Mouse (Mus musculus): Measurements from ENCODE around the gene Guk1.

The Guk1 gene

DNA sequence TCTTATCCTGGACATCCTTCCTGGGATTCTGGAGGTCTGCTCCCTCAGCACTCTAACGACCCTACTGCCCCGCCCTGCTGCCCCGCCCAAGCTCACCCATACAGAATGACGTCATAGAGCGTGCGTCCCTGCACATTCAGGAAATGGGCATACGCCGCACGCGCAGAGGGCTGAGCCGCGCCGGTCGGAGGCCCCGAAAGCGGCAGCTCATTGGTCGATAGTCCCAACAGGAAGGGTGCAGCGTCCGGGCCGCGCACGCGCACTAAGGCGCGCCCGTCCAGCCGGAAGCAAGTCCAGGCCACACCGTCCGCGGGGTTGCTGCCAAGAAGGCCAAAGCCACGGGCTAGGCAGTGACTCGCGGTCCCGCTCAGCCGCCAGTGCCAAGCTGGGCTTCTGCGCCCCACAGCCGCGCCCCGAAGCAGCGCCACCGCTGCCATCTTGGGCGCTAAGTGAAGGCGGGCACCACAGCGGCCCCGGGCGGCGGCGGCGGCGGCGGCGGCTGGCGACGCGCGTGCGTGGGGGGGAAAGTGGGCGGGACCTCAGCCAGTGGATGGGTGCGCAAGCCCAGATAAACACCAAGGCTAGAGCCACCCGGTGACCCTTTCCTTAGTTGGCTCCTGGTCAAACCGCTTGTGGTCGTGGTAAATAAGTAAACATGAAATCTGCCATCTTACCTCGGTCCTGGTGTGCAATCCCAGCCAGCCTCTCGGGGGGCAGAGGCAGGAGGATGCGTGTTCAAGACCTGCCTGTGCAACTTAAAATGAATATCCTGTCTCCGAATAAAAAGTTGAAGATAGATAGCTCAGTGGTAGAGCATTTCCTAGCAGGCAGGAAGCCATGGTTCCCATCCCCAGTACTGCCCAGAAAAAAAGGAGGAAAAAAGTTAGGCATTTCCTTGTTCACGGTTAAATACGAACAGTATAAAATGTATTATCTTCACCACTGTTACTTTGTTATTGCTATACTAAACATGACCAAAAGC is 28.5 kb downstream of the Guk1 start, which contains the start of gene Iba57:
Iba57 (minus strand) TSS at position 485 of the 982 bp plus-strand sequence.
- DNase-seq (ENCODE audit: low spot score), result peak; percentile 98

DNA sequence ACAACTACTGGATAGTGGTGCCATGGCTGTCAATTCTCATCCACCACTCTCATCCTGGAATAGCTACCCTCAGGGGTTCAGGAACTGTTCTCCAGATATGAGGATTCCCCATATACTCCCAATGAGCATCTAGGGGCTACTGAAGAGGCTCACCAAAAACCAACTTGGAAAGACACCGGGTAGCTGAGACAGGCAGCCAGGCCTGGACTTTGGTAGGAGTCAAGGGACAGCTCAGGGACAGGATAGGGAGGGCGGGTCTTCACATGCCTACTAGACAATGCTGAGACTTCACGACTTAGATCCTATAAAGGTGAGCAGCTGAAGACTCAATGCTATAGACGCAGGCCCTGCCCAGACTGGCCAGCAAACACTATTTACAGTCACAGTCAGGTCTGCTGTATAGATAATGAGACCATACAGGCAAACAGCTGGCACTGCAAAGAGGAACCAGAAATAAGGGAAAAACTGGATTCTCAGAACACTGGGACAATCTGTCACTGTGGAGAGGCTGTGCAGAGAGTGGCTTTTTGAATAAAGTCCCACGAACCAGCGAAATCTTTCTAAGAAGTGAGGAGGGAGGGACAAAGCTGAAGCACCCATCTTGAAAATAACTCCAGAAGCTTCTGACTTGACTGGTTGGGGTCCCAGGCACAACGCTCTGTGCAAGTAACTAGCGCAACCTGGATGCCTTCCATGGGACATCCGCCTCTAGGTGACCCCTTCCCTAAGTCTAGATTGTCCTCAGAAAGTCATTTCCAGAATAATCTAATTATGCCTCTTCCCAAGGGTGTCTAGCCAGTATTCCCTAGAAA is 29.4 kb downstream of the Guk1 start:
- DNase-seq (ENCODE audit: low spot score), result no peak

GRCm38 (mm10) chr11:59161398-59161797 is 30.6 kb downstream of the Guk1 start:
- DNase-seq (ENCODE audit: low spot score), result no peak

GRCm38 (mm10) chr11:59159558-59159957 is 32.5 kb downstream of the Guk1 start:
- no peak for DNase-seq (ENCODE audit: low spot score)

- no peak for DNase-seq (ENCODE audit: low spot score)
These were observed 32.9 kb downstream of the Guk1 start for GRCm38 (mm10) chr11:59159099-59159498.

- no peak for DNase-seq (ENCODE audit: low spot score)
These were observed 36.1 kb downstream of the Guk1 start for GRCm38 (mm10) chr11:59155900-59156299.

DNA sequence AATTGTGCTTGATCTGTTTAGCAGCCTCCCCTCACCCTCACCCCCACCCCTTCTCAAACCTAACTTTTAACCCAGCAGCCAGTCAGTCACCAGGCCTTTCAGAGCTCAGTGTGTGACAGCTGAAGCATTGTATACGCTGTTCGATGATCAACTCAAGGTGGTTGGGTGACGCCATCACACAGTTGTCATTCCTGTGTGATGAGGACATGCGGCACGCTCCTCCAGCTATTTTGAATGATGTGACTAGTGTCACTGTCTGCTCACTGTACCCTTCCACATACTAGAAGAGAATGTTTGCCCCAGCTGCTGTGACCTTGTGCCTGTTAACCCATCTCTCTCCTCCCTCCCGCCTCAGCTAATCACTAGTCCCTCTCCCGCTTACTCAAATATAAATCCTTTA is 37.8 kb downstream of the Guk1 start:
- no peak for DNase-seq (ENCODE audit: low spot score)

DNA sequence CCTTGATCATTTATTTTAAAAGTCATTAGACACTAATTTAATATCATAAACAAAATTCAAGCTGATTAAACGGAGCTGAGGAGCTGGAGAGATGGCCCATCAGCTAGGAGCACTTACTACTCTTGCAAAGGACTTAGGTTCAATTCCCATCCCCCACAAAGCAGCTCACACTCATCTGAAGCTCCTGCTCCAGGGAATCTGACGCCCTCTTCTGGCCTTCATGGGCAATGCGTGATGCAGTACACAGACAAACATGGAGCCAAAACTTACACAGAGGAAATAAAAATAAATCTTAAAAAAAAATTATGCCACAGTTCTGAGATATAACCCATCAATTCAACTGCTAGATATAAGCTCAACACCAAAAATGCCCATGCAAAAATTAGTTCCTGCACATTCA is 40.3 kb downstream of the Guk1 start:
- DNase-seq (ENCODE audit: low spot score), result peak; percentile 28

- DNase-seq (ENCODE audit: low spot score), result no peak
These were observed 42.7 kb downstream of the Guk1 start for GRCm38 (mm10) chr11:59149302-59149701.

GRCm38 (mm10) chr11:59142962-59143361 is 49.0 kb downstream of the Guk1 start:
- DNase-seq (ENCODE audit: low spot score), result no peak

DNA sequence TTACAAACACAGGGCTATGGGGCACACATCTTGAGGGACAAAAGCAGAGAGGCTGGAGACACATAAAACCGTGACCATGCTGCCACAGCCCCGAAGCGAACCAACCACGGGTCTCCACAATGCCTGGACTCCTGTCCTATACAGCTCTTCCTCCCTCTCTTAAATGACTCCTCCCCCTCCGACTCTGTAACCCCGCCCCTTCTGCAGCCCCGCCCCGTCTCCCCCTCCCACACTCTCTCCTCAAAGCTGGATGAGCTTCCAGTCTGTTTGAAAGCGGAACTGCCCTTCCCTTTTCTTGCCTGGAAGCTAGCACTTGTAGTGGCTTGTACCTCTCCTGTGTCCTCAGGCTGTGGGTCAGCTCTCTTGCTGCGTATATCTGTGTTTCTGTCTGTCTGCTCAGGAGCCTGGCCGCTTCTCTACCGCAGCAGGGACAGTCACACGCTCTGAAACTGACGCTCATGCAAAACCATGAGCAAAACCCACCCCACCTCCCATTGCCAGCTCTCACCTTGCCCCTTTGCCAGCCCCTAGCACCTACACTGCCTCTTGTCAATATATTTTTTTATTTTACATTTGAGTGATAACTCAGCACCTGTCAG is 50.1 kb downstream of the Guk1 start:
- peak; percentile 65 for DNase-seq (ENCODE audit: low spot score)

DNA sequence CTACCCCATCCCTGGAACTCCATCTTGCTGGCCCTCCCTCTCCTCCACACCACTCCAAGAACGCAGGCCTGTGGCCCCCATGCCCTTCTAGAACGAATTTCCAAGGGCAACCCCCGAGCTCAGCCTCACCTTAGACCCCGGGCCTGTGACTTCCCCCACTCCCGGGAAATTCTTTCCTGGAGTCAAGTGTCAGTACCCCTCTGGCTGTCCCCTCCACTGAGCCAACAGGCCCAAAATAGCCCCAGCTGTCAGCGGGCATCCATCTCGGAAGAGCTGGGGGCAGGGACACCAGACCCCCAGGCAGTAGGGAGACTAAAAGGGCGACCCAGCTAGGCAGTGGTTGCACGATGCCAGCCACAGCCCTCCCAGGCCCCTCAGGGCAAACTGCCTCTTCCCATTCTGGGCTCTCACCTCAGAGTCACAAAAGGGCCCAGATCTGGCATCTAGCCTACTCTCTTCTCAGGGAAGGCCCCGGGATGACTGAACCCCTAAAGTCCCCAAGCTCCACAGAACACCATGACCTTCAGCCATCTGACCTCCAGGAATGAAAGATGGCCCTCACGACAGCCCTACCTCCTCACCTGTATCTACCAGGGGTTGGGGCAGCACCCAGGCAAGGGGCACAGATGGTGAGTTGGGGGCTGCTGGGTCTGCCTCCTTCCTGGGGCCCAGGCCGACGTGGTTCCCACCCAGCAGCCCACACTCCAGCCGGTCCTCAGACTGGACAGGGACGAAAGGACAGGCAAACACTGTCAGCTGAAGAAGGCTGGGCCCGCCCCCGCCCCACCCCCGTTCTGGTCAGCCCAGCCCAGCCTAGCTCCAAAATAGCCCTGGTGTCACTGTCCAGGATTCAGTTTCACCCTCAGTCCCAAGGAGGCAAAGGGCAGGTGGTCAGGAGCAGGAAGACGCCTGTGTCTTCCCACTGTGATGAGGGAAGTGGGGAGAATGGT is 53.2 kb downstream of the Guk1 start:
- no peak for DNase-seq (ENCODE audit: low spot score)

GRCm38 (mm10) chr11:59136994-59137706 is 54.9 kb downstream of the Guk1 start:
- DNase-seq (ENCODE audit: low spot score), result no peak

GRCm38 (mm10) chr11:59135904-59136452 is 56.0 kb downstream of the Guk1 start, which contains the start of gene Obscn:
Gene Obscn, minus strand, starts transcription at chr11:59136402.
- no peak for DNase-seq (ENCODE audit: low spot score)

DNA sequence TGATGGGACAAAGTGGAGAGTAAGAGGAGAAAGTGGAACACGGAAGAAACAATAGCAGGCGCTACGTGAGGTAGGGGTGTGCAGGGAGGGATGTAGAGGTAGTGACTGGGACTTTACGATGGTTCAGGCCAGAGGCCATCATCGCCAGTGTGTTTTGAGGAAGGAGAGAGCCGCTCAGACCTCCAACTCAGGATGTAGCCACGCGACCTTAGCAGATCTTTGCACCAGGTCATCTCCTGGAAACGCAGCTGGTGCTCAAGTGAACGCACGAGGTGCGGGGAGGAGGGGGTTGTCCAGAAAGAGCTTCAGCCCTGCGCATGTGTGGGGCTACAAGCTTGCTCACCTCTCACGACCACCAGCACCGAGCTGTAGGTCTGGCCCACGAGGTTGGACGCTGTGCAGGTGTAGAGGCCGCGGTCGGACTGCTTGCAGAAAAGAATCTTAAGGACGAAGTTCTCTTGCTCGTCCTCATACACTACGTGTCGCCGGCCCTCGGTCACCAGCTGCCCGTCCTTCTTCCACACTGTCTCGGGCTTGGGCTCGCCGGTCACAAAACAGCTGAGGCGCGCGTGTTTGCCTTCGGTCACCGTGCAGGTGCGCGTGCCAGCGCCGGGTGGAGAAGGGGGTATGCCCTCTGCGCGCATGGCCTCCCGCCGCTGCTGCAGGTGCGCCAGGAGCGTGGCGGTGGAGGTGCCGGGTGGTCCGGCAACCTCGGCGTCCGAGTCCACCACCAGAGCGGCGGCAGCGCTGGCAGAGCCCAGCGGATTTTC is 56.8 kb downstream of the Guk1 start:
- DNase-seq (ENCODE audit: low spot score), result peak; percentile 5

- DNase-seq (ENCODE audit: low spot score), result peak; percentile 17
These were observed 57.5 kb downstream of the Guk1 start for GRCm38 (mm10) chr11:59134373-59134997.
